Mouse (Mus musculus) B cell, adult 2 months (primary cell): ENCODE measurements at regions not wholly inside any gene's neighbourhood (a gene's known extent, or its start where the extent isn't known, plus 50 kb on each side); places are given as distances from the start of the nearest gene placed in this dataset.
A peak's percentile ranks its signal among the peaks of the same experiment; 100 is the strongest.
"Not testable (repeated sequence)": the region's sequence is repeated elsewhere in the genome, so short reads cannot be mapped to it uniquely, and the experiment has no call there.

Experiments used
- DNase-seq, 2 experiments: peaks; one replicate each; pipeline ENCODE4 v3.0.0; 2022

DNA sequence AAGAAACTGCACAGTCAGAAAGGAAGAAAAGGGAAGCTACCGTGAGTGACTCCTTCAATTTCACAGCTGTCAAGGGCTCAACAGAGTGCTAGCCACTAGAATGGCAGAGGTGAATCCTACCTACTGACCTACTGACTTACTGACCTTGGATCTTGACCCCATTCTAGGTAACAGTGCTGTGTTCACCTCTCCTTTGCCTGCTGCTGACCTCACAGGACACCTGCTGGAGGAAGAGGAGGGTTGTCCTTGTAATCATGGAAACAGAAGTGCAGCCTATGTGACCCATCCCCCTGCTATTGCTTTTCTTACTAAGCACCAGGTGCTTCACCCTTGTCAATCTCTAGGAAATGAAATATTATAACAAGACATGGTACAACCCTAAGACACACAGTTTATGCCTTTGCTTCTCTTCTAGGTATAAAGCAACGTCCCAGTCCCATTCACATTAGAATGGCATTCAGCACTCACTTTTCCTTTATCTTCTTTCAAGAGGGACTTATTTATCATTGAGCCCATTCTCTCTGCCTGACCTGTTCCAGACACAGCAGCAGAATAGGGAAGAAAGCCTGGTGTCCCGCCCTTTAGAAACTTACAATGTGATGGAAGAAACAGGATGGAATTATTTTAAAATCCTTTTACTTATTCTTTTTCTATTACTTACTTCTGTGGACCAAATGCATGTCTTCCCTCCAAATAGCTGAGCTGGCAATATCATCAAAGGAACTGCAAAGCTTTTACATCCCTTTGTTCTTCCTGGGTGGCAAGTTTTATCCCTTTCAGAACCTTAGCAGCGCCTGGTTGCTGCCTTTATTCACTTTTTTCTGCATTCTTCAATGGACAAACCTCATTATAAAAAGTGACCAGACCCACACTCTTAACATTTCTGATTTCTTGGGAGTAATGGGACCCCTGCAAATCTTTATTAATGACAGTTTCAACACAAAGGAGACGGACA is 176.5 kb downstream of the Alg10b start:
- DNase-seq, result no peak

DNA sequence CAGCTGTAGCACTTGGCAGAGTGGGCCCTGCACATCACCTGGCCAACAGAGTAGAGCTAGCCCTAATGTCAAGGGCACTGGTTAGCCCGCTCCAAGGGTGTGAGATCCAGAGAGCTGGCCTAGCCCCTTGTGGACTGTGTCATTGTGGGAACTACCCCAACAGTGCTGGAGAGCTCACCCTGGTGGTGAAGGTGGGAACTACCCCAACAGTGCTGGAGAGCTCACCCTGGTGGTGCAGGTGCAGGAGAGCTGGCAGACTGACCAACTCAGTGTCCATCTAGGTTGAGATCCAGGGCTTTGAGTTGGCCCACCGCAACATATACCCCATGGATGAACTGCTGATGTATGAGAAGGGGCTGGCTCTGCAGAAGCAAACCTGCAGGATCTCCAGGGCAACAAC is 196.7 kb downstream of the Alg10b start:
- peak; percentile 2 to 3 for DNase-seq

DNA sequence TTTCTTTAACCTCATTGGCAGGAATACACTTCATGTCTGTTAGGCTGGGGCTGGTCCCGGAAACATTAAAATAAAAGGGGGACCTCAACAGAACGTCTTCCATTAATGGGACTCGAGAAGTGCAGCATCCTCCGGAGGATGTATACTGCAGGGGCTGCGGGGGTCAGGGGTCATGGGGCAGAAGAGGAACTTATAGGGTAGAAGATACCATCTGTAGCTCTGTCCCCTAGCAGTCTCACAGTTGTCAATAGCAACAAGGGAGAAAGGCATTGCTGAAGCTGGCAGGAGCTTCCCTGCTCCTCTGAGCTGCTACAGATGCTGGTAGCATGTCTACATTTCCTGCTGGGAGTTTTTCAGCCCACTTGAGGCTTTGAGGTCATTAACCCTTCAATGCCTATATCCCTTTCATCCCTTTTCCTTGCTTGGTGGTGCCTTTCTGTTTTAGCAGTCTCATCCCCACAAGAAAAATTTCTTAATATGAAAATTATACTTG is 198.1 kb downstream of the Alg10b start:
- no peak for DNase-seq

DNA sequence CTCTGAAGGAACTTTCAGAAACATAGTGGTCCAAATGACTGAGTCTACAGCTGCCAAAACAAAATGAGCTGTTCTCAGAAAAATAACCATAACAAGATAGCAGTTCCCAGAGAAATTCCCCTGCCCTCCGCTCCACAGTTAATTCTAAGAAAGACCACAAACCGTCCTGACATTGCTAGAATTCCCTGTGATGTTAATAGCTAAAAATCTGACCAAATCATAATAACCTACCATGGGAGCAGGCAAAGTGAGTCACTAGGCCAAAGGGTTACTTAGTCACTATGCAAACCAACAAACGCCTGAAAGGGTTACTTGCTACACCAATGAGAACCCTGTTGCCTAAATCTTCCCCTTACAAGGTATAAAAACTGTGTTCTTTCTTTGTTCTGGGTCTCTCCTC is 206.9 kb downstream of the Alg10b start:
- not testable (repeated sequence) for DNase-seq

DNA sequence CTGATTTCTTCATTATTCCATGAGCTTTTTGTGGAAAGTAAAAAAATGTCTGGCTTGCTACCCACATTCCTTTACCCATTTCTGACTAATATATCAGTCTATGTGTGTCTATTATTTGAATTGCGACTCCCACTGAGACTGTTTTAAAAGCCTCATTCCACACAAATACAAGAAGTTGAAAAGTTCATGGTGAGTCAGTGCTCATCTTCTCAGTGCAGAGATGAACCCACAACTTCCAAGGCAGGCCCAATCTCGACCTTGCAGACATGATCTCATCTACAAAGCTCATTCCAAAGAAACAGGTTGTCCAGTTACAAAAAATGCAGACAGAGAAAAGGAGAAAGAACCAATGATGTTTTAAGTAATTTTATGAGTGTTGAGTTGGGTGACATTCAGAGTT is 208.0 kb downstream of the Alg10b start:
- no peak for DNase-seq

DNA sequence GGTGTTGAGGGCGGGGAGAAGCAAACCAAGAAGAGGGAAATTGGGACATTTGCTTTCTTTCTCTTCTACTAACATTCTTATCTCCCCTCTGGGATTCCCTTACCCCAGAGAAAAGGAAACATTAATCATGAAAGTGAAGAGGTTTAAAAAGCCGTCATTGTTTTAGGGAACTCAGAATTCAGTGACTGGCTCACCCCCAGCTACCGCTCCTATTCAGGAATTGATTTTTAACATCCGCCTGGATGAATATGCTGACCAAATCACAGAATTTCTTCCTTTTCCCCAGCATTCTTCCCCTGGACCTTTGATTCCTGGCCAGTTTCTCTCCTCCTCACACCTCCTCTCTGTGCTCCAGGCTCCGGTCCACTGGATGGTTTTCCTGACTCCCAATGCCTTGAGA is 211.2 kb downstream of the Alg10b start:
- DNase-seq, result no peak
